Mouse (Mus musculus) neural tube, embryonic 13.5 days (tissue): ENCODE measurements around the gene Vezf1. TPM values are rescaled to one million over a fixed set of nuclear protein-coding genes. Genes with fewer than 3 reads are reported as not detected.
A peak's percentile ranks its signal among the peaks of the same experiment; 100 is the strongest.

ENCODE experiments used
- ATAC-seq: fragments of 200-750 bp; cut with Nextera tagmentation; 2 replicates; pipeline ENCODE4 v1.8.0; 2017; ENCODE audit warnings: low read depth, mild to moderate bottlenecking, moderate TSS enrichment, moderate library complexity
- H3K27ac ChIP-seq: fragments of 300-500 bp; sonication (generic); replicated peaks from 2 replicates; pipeline ENCODE4 v1.5.1; 2015; ENCODE audit warnings: moderate library complexity, mild to moderate bottlenecking, inconsistent platforms
- H3K27me3 ChIP-seq: fragments of 300-500 bp; sonication (generic); 2 replicates; pipeline ENCODE4 v1.6.1; 2015; ENCODE audit warnings: mild to moderate bottlenecking, inconsistent platforms
- H3K36me3 ChIP-seq: fragments of 300-500 bp; sonication (generic); 2 replicates; pipeline ENCODE4 v1.6.1; 2015; ENCODE audit warnings: mild to moderate bottlenecking, inconsistent platforms
- H3K4me1 ChIP-seq: fragments of 300-500 bp; sonication (generic); replicated peaks from 2 replicates; pipeline ENCODE4 v1.6.1; 2015; ENCODE audit warnings: inconsistent platforms
- H3K4me2 ChIP-seq: fragments of 300-500 bp; sonication (generic); 2 replicates; pipeline ENCODE4 v1.6.1; 2015; ENCODE audit warnings: inconsistent platforms, mild to moderate bottlenecking, moderate library complexity
- H3K4me3 ChIP-seq: fragments of 300-500 bp; sonication (generic); 2 replicates; pipeline ENCODE4 v1.5.1; 2015; ENCODE audit warnings: mild to moderate bottlenecking, inconsistent platforms
- H3K9ac ChIP-seq: fragments of 300-500 bp; sonication (generic); 2 replicates; pipeline ENCODE4 v1.6.1; 2015; ENCODE audit warnings: moderate library complexity, mild to moderate bottlenecking, inconsistent platforms
- H3K9me3 ChIP-seq: fragments of 300-500 bp; sonication (generic); 2 replicates; pipeline ENCODE4 v1.6.1; 2016; ENCODE audit warnings: inconsistent platforms
- WGBS: fragments of 180-500 bp; shearing (Covaris S2); methylation state at CpG from one replicate; pipeline ENCODE4 v1.1.7; 2015; 5-methylcytosine and 5-hydroxymethylcytosine counted together
- polyA plus RNA-seq: library from polyadenylated mRNA; unstranded; fragments of >200 nt; fragmentation: Nextera tagmentation; extraction: Ambion mirVana; gene quantifications from 2 replicates; pipeline ENCODE4 v1.2.1, GENCODE M21; 2015

Vezf1 gene
- polyA plus RNA-seq, 1 experiment from 2014 or later = 53.9 TPM

- no peaks in the 10 kb centered on the region for H3K27me3 ChIP-seq
- peaks cover 58% of the 10 kb centered on the region for H3K4me1 ChIP-seq
- H3K9ac ChIP-seq = 0 out of 2 replicates have a peak overlapping the region, but pooled peaks have one; percentile 12
- H3K36me3 ChIP-seq = no peaks in the 10 kb centered on the region
- 75% methylated on average over 6 of the region's 6 CpGs for WGBS
- H3K27ac ChIP-seq = 0 out of 2 replicates have a peak overlapping the region, but pooled peaks have one; percentile 18
- H3K4me2 ChIP-seq = no peak overlapping the region
- no peak for ATAC-seq
- no peak overlapping the region for H3K4me3 ChIP-seq
- no peaks in the 10 kb centered on the region for H3K9me3 ChIP-seq
These were observed 37.6 kb downstream of the Vezf1 start for GRCm38 (mm10) chr11:88105494-88106291.

- Histone ChIP-seq H3K27me3 (no peaks in the 10 kb centered on the region), H3K9me3 (no peaks in the 10 kb centered on the region), H3K4me1 (peaks cover 55% of the 10 kb centered on the region), H3K4me2 (no peak overlapping the region), H3K9ac (0 out of 2 replicates have a peak overlapping the region, but pooled peaks have one; percentile 12), H3K27ac (peak overlapping the region; percentile 18; the same call in 1 of the 2 replicates), H3K36me3 (no peaks in the 10 kb centered on the region), H3K4me3 (no peak overlapping the region)
- ATAC-seq = no peak
- 80% methylated on average over 8 of the region's 8 CpGs for WGBS
These were observed 38.1 kb downstream of the Vezf1 start for GRCm38 (mm10) chr11:88106292-88106554.

GRCm38 (mm10) chr11:88107365-88107764 is 39.3 kb downstream of the Vezf1 start:
- Histone ChIP-seq H3K9me3 (no peaks in the 10 kb centered on the region), H3K36me3 (no peaks in the 10 kb centered on the region), H3K4me2 (no peak overlapping the region), H3K4me3 (no peak overlapping the region), H3K9ac (peak overlapping the region; percentile 17; the same call in 1 of the 2 replicates), H3K27me3 (no peaks in the 10 kb centered on the region), H3K4me1 (peaks cover 57% of the 10 kb centered on the region), H3K27ac (no peak overlapping the region)
- no peak for ATAC-seq
- WGBS = 90% methylated on average over 4 of the region's 4 CpGs

- H3K4me1 ChIP-seq = peaks cover 85% of the 10 kb centered on the region
- WGBS = 63% methylated on average over 9 of the region's 9 CpGs
These were observed 42.0 kb downstream of the Vezf1 start for GRCm38 (mm10) chr11:88110031-88110594.

GRCm38 (mm10) chr11:88112078-88112477 is 44.0 kb downstream of the Vezf1 start:
- H3K4me3 ChIP-seq = no peak overlapping the region
- no peak overlapping the region for H3K4me2 ChIP-seq
- H3K27me3 ChIP-seq = no peaks in the 10 kb centered on the region
- 41% methylated on average over 13 of the region's 13 CpGs for WGBS
- 0 out of 2 replicates have a peak overlapping the region, but pooled peaks have one; percentile 28 for H3K27ac ChIP-seq
- no peak overlapping the region for H3K9ac ChIP-seq
- ATAC-seq = no peak
- no peaks in the 10 kb centered on the region for H3K36me3 ChIP-seq
- no peaks in the 10 kb centered on the region for H3K9me3 ChIP-seq
- peaks cover 87% of the 10 kb centered on the region for H3K4me1 ChIP-seq

More at GRCm38 (mm10) chr11:88110031-88110594, 42.0 kb downstream of the Vezf1 start:
- no peak for ATAC-seq
- Histone ChIP-seq H3K4me2 (no peak overlapping the region), H3K27ac (no peak overlapping the region), H3K27me3 (no peaks in the 10 kb centered on the region), H3K9ac (no peak overlapping the region), H3K9me3 (no peaks in the 10 kb centered on the region), H3K36me3 (no peaks in the 10 kb centered on the region), H3K4me3 (no peak overlapping the region)

- Histone ChIP-seq H3K36me3 (no peaks in the 10 kb centered on the region), H3K9me3 (no peaks in the 10 kb centered on the region), H3K4me1 (peaks cover 88% of the 10 kb centered on the region), H3K9ac (no peak overlapping the region), H3K27me3 (no peaks in the 10 kb centered on the region), H3K4me2 (no peak overlapping the region), H3K27ac (0 out of 2 replicates have a peak overlapping the region, but pooled peaks have one; percentile 28), H3K4me3 (no peak overlapping the region)
- ATAC-seq = no peak
- 65% methylated on average over 7 of the region's 7 CpGs for WGBS
These were observed 44.7 kb downstream of the Vezf1 start for GRCm38 (mm10) chr11:88112677-88113333.

DNA sequence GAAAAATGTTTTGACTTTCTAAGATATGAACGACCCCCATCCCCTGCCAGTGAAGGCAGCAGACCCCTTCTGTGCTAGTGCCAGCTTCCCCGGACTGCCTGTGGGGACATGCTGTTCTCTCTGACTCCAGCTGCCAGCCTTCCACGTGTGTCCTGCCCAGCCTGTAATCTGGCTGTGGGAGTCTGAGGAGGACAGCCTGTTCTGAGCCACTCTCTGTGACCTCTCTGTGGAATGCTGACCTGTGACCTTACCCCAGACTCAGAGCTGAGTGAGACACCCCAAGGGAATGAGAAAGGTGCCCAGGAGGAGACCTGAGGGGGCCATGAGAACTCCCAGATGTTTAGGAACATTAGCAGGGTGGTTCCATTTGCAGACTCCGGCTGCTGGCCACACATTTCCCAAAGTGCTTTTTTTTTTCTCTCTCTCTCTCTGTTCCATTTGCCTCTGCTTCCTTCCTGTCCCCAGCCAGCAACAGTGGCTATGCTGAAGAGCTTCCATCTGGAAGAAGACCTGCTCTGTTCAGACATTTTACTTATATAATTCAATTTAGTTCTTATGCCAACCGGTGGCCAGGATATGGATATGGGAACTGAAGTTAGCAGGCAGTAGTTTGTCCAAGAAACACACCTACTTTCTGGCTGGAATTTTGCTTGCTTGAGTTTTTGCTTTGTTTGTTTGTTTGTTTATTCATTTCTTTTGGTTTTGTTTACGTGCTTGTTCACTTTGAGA is 45.6 kb downstream of the Vezf1 start:
- WGBS = 42% methylated on average over 6 of the region's 6 CpGs
- no peaks in the 10 kb centered on the region for H3K27me3 ChIP-seq
- no peak overlapping the region for H3K4me3 ChIP-seq
- peaks cover 92% of the 10 kb centered on the region for H3K4me1 ChIP-seq
- peak overlapping the region; percentile 75 for H3K27ac ChIP-seq
- no peak overlapping the region for H3K9ac ChIP-seq
- H3K4me2 ChIP-seq = no peak overlapping the region
- ATAC-seq = no peak
- H3K36me3 ChIP-seq = no peaks in the 10 kb centered on the region
- no peaks in the 10 kb centered on the region for H3K9me3 ChIP-seq

DNA sequence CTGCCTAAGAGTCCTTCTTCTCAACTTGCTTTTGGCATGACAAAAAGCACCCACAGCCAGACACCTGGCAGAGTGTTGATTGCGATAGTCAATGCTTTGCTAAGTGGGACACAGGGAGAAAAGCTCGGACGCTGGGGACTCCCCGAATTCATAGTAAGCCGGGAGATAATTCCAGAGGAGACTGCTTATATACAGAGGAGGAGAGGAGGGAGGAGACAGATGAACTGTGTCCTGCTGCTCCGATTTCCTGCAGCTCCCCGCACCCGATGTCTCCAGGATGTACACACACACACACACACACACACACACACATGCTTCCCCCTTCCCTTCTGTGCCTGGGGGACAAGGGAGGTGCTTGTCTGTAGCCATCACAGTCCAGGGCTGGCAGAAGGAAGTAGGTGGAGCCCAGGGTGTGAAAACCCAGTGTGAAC is 46.8 kb downstream of the Vezf1 start:
- no peak overlapping the region for H3K4me3 ChIP-seq
- no peaks in the 10 kb centered on the region for H3K36me3 ChIP-seq
- no peak for ATAC-seq
- peaks cover 95% of the 10 kb centered on the region for H3K4me1 ChIP-seq
- 0 out of 2 replicates have a peak overlapping the region, but pooled peaks have one; percentile 7 for H3K4me2 ChIP-seq
- H3K9ac ChIP-seq = peak overlapping the region; percentile 45
- no peaks in the 10 kb centered on the region for H3K27me3 ChIP-seq
- H3K9me3 ChIP-seq = no peaks in the 10 kb centered on the region
- 39% methylated on average over 8 of the region's 8 CpGs for WGBS
- peak overlapping the region; percentile 75 for H3K27ac ChIP-seq

GRCm38 (mm10) chr11:88116568-88116967 is 48.5 kb downstream of the Vezf1 start:
- Histone ChIP-seq H3K9ac (no peak overlapping the region), H3K9me3 (no peaks in the 10 kb centered on the region), H3K36me3 (no peaks in the 10 kb centered on the region), H3K4me2 (no peak overlapping the region), H3K4me1 (peaks cover 99% of the 10 kb centered on the region), H3K27ac (0 out of 2 replicates have a peak overlapping the region, but pooled peaks have one; percentile 18), H3K27me3 (no peaks in the 10 kb centered on the region), H3K4me3 (no peak overlapping the region)
- ATAC-seq = no peak
- 81% methylated on average over 6 of the region's 6 CpGs for WGBS

DNA sequence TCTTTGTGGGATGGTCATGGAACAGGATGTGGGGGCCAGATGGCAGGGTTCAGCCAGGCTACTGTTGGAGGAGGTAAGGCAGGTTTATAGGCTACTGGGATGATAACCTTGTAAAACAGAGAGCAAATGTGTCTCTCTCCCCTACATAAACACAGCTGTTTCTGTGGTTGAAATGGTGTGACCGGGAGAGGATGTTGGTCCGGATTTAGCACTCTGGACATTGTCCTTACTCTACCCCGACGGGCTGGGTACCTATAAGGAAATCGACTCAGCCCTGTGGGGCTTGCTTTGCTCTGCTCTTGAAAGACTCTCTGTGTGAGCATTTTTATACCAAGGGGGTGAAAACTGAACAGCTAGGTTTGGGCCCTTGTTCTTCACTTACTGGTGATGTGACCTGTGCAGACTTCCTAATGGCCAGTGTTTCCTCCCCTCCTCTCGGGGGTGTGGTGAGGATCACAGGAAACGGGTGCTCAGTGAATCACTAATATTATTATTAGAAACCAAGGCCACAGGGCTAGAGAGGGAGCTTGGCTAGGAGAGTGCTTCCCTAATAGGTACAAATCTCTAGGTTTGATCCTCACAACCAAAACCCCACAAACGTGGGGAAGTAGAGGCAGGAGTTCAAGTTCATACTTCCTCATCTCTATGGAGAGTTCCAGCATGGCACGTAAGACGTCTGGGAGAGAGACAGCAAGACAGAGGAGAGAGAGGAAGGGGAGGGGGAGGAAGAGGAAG is 49.4 kb downstream of the Vezf1 start:
- peak overlapping the region; percentile 96 for H3K27ac ChIP-seq
- no peak overlapping the region for H3K4me2 ChIP-seq
- H3K27me3 ChIP-seq = no peaks in the 10 kb centered on the region
- H3K4me3 ChIP-seq = no peak overlapping the region
- H3K9ac ChIP-seq = peak overlapping the region; percentile 62; the same call in 1 of the 2 replicates
- peaks cover 99% of the 10 kb centered on the region for H3K4me1 ChIP-seq
- 61% methylated on average over 10 of the region's 10 CpGs for WGBS
- H3K36me3 ChIP-seq = no peaks in the 10 kb centered on the region
- H3K9me3 ChIP-seq = no peaks in the 10 kb centered on the region
- ATAC-seq = no peak

GRCm38 (mm10) chr11:88118091-88118440 is 50.0 kb downstream of the Vezf1 start:
- Histone ChIP-seq H3K9ac (peak overlapping the region; percentile 62), H3K4me1 (peaks cover 99% of the 10 kb centered on the region)
- ATAC-seq = no peak

More at GRCm38 (mm10) chr11:88118091-88118440, 50.0 kb downstream of the Vezf1 start:
- no peaks in the 10 kb centered on the region for H3K27me3 ChIP-seq
- no peaks in the 10 kb centered on the region for H3K9me3 ChIP-seq
- no peak overlapping the region for H3K4me2 ChIP-seq
- H3K36me3 ChIP-seq = no peaks in the 10 kb centered on the region
- WGBS = 42% methylated on average over 6 of the region's 6 CpGs
- H3K27ac ChIP-seq = peak overlapping the region; percentile 96
- no peak overlapping the region for H3K4me3 ChIP-seq
